Mouse (Mus musculus): ENCODE data around the gene Serpine1.

The Serpine1 gene

DNA sequence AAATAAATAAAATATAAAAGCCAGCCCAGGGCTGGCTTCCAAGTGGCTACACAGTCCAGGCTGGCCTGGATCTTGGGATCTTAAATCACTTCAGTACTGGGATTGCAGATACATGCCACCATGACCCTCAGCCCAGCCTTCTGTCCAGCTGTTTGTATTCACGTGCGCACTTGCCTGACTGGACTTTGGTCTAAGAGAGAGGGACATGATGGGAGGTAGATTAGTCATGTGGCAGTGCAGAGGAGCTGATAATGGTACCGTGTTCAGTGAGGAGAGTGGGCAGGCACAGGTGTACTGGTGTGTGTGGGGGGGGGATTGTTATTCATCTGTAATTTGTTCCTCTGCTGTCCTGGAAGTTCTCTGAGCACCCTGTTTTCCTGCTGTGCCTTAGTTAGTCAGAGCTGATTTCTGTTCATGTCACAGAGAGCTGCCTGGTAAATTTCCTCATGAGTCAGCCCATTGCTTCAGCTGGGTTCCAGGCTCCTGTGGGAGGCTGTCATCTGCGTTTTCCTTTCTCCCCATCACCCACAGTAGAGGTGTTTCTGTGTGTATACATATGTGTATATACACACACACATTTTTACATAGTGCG, 20.1 kb downstream of the Serpine1 start:
- no peak for DNase-seq

DNA sequence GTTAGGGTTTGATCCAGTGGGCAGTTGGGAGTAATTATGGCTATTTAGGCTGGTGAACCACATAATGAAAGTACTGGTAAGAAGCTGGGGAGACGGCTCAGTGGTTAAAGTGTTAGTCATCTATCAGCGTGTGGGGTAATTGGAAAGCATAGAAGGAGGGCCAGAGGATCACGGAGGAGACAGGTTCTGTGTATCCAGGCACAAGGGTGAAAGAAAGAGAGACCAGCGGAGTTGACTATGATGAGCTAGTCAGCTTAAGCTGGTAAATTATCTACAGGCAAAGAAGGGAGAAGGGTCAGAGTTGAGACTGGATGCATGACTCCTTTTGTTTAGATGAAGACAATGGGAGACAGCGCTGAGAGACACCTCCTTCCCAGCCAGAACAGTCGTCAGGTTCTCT, 20.9 kb downstream of the Serpine1 start:
- no peak for DNase-seq

DNA sequence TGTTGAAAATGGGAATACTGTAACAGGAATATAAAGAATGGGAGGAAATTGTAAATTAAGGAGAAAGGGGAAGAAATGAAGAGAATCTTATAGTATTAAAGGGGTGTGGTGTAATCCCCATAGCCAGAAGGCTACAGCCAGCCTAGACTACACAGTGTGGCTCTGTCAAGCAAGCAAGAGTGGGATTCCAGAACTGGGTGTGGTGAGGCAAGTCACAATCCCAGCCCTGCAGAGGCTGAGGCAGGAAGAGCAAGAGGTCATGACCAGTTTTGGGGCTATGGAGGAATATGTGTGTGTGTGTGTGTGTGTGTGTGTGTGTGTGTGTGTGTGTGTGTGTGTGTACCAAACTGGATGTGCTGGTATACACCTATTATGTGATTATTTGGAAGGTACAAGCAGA, 25.1 kb downstream of the Serpine1 start:
- DNase-seq: no peak

DNA sequence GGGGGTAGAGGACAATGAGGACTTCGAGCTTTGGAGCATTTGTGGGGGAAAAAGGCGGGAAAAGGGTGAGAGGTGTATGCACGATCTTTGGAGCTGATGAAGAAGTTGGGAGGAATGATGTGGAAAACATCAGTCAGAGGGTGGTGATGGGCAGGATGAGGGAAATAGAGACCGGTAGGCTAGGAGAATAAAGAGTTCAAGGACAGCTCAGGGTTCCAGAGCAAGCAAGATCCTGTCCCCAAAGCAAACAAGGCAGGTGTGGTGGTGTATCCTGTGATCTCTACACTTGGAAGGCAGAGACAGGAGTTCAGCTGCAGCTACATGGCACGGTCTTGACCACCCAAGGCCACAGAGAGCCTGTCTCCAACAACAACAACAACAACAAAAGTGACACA, 25.7 kb downstream of the Serpine1 start:
- no peak for DNase-seq

DNA sequence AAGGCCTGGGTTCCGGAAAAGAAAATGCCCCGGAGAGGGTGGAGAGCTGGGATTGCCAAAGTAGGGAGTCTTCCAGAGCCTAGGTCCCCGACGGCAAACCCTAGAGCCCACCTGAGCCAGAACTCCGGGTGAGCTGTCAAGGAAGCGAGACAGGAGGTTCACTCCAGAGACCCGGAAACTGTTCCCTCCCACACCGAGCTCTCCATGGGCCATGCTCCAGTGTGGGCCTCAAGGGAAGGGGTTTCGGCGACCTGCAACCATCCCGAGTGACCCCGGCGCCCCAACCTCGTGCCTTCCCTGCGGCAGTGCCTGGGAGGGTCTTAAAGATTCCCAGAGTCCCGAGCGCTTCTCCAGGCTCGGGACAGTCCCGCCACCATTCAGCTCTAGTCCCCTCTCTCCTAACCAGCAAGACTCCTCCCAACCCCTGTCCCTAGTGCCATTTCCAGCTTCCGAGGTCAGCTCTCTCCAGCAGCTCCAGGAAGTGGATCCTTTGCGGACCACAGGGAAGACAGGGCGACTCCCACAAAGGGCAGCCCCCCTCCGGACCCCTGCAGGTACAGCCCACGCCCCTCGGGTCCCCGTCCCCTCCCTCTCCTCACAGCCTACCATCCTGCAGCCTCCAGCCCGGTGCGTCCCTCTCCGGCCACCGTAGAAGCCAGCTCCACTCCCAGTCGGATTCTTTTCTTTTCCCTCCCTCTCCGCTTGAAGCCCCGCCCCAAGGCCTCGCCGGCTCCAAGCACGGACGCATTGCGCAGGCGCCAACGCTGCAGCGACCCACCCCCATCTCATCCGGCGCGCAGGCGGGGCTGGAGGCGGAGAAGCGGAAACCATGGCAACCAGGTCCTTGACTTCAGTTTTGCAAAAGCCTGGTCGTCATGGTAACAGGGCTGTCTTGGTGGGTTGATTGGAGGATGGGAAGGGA, 26.4 kb downstream of the Serpine1 start, which contains the start of gene Ap1s1:
TSS of gene Ap1s1 (minus strand) at position 734 of the 922 bp plus-strand sequence.
- peak; percentile 97 for DNase-seq

DNA sequence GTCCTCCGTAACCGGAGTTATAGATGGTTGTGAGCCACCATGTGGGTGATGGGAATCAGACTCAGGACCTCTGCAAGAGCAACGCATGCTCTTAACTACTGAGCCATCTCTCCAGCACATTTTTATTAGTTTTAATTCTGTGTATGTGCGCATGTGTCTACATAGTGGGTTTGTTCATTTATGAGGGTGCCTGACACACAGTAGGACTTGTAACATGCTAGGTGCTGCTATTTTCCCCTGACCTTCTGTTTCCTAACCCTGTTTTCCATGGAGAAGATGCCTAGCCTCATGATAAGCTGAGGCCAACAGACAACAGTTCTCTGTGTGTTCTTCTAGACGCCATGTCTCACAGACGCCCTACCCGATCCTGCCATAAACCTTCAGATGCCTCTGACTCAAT, 28.1 kb downstream of the Serpine1 start:
- no peak for DNase-seq

DNA sequence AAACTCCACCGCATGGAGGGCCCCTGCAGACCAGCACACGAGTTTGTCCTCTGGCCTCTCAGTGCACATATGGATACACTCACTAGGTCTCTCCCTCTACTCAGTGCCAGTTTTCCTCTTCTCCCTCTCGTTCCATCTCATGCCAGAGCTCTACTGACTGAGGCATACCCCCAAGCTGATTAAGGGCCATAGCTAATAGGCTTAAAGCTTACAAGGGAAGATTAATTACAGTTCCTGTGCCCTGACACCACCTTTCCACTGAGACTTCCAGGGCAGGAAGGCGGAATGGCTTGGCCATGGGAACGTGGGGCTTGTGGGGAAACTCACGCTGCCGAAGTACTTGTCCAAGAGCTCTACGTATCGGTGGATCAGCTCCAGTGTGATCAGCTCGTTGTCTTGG, 30.6 kb downstream of the Serpine1 start:
- no peak for DNase-seq

DNA sequence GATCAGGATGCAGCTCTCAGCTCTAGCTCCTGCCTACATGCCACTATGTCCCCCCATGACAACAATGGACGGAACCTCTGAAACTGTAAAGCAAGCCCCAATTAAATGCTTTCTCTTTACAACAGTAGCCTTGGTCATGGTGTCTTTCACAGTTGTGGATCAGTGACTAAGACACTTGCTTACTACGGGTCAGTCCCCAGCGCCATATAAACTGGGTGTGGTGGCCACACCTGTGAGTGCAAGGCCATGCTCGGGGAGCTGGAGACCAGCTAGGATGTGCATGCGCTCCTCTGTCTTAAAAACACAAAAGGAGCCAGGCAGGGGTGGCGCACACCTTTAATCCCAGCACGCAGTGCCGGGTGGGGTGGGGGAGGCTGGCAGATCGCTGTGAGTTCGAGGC, 32.6 kb downstream of the Serpine1 start:
- no peak for DNase-seq

DNA sequence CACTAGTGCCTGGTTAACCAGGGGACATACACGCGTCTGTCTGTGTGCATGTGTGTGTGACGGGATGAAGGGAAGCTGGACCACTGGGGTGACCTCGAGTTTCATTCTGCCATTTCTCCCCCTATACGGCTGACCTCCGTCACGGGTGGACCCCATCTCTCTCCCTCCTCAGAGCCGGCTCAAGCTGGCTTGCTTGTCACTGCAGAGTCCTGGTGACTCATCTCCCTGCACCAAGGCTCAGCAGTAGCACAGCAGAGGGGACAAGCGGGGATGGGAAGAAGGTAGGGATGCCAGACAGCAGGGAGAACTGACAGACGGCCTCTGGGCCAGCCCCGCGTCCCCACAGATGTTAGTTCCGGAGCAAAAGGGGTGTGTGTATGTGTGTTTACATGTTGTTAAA, 35.9 kb downstream of the Serpine1 start:
- DNase-seq: no peak

DNA sequence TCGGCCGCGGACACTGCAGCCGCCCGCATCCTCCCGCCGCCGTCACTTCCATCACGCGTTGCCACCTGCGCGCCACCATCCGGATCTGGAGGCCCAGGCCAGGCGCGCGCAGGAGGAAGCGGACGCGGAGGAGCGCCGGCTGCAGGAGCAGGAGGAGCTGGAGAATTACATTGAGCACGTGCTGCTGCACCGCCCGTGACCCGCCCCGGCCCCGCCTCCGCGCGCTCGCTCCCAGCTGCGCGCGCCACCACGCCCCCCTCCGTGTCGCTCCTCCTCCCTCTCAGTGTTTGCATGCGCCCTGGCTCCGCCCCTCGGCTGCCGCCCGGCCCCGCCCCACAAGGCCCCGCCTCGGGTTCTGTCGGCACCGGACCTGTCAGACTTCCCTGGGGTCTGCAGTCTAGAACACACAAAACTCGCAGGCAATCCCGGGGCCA, 39.4 kb downstream of the Serpine1 start:
- DNase-seq: peak; percentile 81 to 83

DNA sequence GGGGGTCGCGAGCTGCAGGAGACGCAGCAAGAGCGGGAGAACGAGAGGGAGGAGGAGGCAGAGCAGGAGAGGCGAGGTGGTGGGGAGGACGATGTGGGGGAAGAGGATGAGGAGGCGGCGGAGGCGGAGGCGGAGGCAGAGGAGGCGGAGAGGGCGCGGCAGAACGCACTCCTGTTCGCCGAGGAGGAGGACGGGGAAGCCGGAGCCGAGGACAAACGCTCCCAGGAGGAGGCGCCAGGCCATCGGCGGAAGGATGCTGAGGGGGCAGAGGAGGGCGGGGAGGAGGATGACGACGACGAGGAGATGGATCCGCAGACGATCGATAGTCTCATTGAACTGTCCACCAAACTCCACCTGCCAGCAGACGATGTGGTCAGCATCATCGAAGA, 40.0 kb downstream of the Serpine1 start:
- peak; percentile 29 to 40 for DNase-seq

DNA sequence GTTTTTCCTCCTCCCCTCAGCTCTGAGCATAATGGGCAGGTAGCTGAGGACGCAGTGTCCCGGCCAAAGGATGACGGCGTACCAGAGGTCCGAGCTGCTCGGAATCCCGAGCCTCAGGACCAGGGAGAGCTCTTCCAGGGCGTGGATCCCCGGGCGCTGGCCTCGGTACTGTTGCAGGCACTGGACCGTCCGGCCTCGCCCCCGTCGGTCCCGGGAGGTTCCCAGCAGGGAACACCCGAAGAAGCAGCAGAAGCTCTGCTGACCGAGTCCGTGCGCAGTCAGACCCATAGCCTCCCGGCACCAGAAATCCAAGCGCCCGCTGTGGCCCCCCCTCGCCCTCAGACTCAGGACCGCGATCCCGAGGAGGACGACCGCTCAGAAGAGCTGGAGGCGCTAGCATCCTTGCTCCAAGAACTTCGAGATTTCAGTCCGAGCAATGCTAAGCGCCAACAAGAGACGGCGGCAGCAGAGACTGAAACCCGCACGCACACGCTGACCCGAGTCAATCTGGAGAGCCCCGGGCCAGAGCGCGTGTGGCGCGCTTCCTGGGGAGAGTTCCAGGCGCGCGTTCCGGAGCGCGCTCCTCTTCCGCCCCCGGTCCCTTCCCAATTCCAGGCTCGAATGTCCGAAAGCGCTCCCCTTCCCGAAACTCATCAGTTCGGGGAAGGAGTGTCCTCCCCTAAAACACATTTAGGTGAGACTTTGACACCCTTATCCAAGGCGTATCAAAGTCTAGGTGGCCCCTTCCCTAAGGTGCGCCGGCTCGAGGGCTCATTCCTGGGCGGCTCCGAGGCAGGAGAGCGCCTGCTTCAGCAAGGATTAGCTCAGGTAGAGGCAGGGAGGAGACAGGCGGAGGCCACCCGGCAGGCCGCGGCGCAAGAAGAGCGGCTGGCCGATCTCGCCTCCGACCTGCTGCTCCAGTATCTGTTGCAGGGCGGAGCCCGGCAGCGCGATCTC, 40.7 kb downstream of the Serpine1 start:
- DNase-seq: no peak

DNA sequence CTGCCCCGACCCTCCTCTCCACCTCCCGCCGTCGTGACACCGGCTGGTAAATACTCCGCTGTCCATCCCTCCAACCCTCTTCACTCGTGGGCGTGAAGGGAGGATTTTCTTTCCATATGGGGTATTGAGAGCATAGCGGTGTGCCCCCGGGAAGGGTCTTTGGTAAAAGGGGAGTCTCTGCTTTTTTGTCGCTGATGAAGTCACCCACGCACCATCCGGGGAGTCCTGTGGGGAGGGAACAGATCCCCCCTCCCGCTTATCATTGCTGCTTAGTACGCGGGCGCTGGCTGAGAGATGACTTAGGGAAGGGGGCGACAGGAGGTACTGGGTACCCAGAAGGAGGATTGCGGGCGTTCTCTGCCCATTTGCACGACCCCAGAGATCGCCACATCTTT, 41.7 kb downstream of the Serpine1 start:
- DNase-seq: no peak

DNA sequence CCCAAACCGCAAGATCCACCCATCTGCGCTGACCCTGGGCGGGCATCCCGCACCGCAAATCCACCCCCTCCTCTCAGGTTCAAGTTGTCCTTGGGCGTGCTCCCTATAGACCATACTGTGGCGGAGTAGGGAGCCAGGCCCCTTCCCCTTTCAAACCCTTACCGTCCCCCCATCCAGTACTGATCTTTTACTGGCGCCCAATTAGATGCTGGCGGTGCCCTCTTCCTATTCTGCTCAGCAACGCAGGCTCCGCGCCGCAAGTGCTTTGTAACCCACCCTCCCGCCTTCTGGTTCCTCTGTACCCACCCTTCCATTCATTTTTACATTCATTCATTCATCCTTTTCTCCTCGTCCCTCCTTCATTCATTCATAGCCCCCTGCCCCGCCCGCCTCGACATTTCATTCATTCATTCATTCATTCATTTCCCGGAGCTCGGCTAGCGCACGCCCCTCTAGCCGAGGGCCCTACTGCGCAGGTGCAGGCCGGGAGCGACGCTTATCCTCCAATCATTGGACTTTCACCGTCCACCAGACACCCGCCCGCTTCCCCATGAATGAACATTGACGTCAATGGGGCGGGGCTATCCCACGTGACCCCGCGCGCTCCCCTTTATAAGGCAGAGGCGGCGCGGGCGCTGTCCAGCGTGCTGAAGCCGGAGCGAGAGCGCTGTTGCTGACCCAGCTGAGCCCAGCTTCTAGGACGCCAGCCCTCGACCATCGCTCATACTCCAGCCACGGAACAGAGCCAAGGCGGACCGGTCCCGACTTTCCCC, 42.2 kb downstream of the Serpine1 start:
- DNase-seq: peak; percentile 75 to 84

DNA sequence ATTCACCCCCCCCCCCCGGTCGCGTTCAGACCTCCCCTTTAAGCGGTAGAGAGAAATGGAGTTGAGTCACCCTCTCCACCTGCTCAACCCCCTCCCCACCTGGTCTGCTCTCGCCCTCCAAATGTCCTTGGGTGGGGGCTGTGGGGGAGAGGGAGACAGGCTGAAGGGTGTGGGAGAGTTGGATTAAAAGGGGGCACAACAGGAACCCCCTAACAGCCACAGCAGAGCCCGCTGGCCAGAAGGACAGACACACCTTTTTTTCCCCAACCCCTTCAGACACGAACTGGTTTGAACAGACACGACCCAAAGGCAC, 42.8 kb downstream of the Serpine1 start:
- DNase-seq: no peak

DNA sequence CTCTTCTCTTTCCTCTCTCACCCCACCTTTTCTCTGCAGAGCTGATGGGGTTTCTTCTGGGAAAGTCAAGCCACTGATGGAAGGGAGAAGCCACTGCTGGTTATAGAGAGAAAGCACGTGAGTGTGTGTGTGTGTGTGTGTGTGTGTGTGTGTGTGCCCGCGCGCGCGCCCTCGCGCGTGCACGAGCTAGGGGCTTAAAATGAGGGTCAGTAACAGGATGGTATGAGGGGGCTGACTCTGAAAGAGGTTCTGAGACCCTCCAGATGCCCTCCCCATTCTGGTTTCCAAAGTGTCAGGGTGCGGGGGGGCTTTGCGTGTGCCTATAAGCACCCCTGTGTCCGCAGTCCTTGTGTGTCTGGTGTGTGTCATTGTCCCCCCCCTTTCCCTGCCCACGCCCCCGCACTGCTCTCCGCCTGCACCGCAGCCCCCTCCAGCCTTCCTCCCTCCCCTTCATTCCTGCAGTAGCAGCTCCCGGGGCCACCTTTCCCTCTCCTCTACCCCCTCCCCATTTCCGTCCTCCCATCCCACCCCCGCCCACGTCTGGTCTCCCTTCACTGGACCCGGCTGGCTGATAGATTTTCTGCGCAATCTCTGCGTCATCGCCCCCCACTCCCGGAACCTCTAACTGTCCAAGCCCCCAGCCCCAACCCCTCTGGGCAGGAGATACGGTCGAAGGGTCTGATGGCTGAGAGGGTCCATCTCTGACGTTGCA, 43.4 kb downstream of the Serpine1 start:
- DNase-seq: no peak

DNA sequence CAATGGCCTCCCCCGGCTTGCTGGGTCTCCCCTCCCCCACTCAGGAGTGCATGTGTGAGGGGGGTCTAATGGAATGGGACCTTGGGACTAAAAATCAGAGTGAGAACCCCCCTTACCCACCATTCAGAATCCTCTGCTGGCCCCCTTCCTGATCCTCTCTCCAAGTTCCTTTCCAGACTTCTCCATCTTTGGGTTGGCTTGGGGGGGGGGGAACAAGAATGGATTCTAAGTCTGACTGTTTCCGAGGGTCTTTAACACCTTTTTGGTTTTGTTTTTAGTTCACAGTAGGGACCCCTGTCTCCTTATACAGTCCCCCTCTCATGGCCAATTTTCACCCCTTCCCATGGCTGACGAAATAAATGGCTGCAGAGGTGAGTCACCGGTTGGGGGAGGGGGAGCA, 46.0 kb downstream of the Serpine1 start, which contains the start of gene Vgf:
TSS of gene Vgf (plus strand) at position 301 of the 400 bp plus-strand sequence.
- no peak for DNase-seq

DNA sequence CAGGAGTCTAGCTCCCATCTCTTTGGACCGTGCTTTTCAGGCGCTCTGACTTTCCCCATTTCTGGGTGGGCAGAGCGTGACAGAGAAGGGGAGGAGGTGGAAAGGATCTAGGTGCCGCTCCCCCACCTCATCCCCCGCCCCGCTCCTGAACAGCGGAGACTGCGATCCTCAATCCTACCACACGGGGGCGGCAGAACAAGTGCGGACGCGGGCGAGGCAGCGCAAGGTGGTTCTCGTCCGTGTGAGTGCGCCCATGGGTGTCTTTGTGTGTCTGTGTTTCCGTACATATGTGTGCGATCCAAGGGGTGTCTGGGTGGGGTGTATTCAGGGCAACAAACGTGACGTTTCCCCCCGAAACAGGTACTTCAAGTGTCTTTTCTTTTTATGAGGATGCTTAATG, 46.9 kb downstream of the Serpine1 start:
- peak; percentile 47 to 48 for DNase-seq

DNA sequence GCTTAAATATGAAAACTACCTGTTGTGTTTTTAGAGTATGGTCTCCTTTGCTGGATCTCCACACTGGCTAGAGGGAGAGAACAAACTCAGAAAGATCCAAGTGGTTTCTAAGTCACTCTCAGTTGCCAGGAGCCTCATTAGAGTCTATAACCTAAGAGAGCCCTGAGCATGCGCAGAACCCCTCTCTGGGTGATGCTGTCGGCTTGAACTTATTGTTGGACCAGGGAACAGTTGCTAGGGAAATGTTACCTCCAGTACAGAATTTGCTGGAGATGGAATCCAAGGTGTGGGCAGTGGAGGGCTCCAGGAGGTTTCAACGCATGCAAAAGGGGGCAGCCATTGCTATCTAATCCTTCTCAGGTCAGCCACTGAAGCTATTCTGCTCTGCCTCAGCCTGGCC, 47.8 kb downstream of the Serpine1 start:
- DNase-seq: no peak

DNA sequence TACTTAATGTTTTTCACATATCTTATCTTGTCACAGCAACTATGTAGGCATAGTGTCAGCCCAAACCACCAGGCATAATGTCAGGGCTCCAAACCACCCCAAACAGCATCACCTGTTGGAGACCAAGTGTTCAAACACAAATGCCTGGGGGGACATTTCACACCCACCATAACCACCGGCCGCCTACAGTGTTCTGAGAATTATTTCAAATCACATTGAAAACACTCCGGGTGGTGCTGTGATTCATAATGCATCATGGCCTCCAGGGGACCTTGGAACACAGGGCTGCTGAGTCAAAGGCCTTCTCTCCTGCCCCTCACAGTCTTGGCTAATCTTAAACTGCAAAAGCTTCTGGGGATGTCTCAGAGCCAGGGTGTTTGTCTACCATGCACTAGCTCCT, 56.2 kb downstream of the Serpine1 start:
- no peak for DNase-seq

DNA sequence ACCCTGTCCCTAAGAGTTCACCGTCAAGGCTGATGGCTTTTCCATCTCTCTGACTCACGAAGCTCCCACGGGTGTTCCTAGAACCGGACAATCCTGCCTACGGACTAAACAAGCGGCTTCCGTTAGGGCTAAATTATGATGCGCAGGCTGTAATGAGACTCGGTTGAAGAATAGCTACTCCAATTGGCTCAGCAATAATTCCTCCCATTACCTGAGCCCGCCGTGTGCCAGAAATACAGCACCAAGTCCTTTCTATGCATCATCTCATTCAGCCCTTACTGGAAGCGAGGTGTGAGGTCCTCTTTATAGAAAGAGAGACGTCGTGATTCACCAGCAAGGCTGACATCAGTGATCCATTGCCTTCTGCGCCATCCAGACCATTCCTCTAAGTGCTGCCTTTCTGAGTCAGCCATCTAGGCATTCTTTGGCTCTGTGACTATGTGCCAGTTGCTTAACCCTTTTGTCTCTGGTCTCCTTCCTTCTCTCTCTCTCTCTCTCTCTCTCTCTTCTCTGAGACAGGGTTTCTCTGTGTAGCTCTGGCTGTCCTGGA, 59.6 kb downstream of the Serpine1 start:
- DNase-seq: no peak
